Mouse (Mus musculus): ENCODE results near the gene Rapgefl1. TPM values are rescaled to one million over a fixed set of nuclear protein-coding genes. Genes with fewer than 3 reads are reported as not detected.

Gene Rapgefl1
- polyA plus RNA-seq, 1 experiment from 2014 or later, result 12.9 TPM

- Histone ChIP-seq H3K4me1 (replicated peaks; ENCODE audit: control insufficient read depth, insufficient read depth, low read length) (peaks cover 23% of the 10 kb centered on the region), H3K9ac (no peak overlapping the region), H3K27ac (no peak overlapping the region), H3K36me3 (replicated peaks; ENCODE audit: control insufficient read depth, insufficient read depth) (no peaks in the 10 kb centered on the region), H3K27me3 (ENCODE audit: control insufficient read depth, insufficient read depth, low read length) (no peaks in the 10 kb centered on the region), H3K4me2 (replicated peaks) (no peak overlapping the region), H3K9me3 (ENCODE audit: control insufficient read depth, low read length) (no peaks in the 10 kb centered on the region), H3K4me3 (replicated peaks; ENCODE audit: low read length) (no peak overlapping the region)
- ATAC-seq (ENCODE audit: low FRiP score) (no peak), DNase-seq (ENCODE audit: low spot score) (no peak)
- WGBS, result 5% methylated on average over 4 of the region's 4 CpGs
Measured at GRCm38 (mm10) chr11:98792081-98792480, 44.5 kb upstream of the Rapgefl1 start.

GRCm38 (mm10) chr11:98794469-98795014, 42.0 kb upstream of the Rapgefl1 start:
- WGBS, result under 1% methylated on average over 28 of the region's 30 CpGs
- H3K9ac ChIP-seq, result peak overlapping the region; percentile 97
- peaks cover 37% of the 10 kb centered on the region for H3K4me1 ChIP-seq (replicated peaks; ENCODE audit: control insufficient read depth, insufficient read depth, low read length)
- peak overlapping the region; percentile 99 for H3K27ac ChIP-seq
- H3K36me3 ChIP-seq (replicated peaks; ENCODE audit: control insufficient read depth, insufficient read depth), result peaks cover 10% of the 10 kb centered on the region
- H3K27me3 ChIP-seq (ENCODE audit: control insufficient read depth, insufficient read depth, low read length), result no peaks in the 10 kb centered on the region
- peak; percentile 65 for ATAC-seq (ENCODE audit: low FRiP score)
- peak overlapping the region; percentile 92 for H3K4me3 ChIP-seq (replicated peaks; ENCODE audit: low read length)
- peak; percentile 63 for DNase-seq (ENCODE audit: low spot score)
- no peaks in the 10 kb centered on the region for H3K9me3 ChIP-seq (ENCODE audit: control insufficient read depth, low read length)
- H3K4me2 ChIP-seq (replicated peaks), result peak overlapping the region; percentile 93

- H3K27ac ChIP-seq, result peak within 1 kb of the TSS; percentile 99
- peak within 1 kb of the TSS; percentile 92 for H3K4me3 ChIP-seq (replicated peaks; ENCODE audit: low read length)
- peak within 1 kb of the TSS; percentile 93 for H3K4me2 ChIP-seq (replicated peaks)
- peaks cover 33% of the 10 kb centered on the region for H3K4me1 ChIP-seq (replicated peaks; ENCODE audit: control insufficient read depth, insufficient read depth, low read length)
- DNase-seq (ENCODE audit: low spot score), result peak; percentile 88
- no peaks in the 10 kb centered on the region for H3K27me3 ChIP-seq (ENCODE audit: control insufficient read depth, insufficient read depth, low read length)
- H3K36me3 ChIP-seq (replicated peaks; ENCODE audit: control insufficient read depth, insufficient read depth), result peaks cover 16% of the 10 kb centered on the region
- under 1% methylated on average over 48 of the region's 89 CpGs for WGBS
- peak; percentile 69 for ATAC-seq (ENCODE audit: low FRiP score)
- H3K9me3 ChIP-seq (ENCODE audit: control insufficient read depth, low read length), result no peaks in the 10 kb centered on the region
- H3K9ac ChIP-seq, result peak within 1 kb of the TSS; percentile 97
Measured at GRCm38 (mm10) chr11:98795015-98795713, 41.4 kb upstream of the Rapgefl1 start, which contains the start of gene Msl1. Gene Msl1 (plus strand): TSS chr11:98795516.

- peak; percentile 39 for ATAC-seq (ENCODE audit: low FRiP score)
- Histone ChIP-seq H3K36me3 (replicated peaks; ENCODE audit: control insufficient read depth, insufficient read depth) (peaks cover 24% of the 10 kb centered on the region), H3K4me1 (replicated peaks; ENCODE audit: control insufficient read depth, insufficient read depth, low read length) (peaks cover 33% of the 10 kb centered on the region), H3K27me3 (ENCODE audit: control insufficient read depth, insufficient read depth, low read length) (no peaks in the 10 kb centered on the region), H3K4me2 (replicated peaks) (peak overlapping the region; percentile 93), H3K9me3 (ENCODE audit: control insufficient read depth, low read length) (no peaks in the 10 kb centered on the region), H3K4me3 (replicated peaks; ENCODE audit: low read length) (peak overlapping the region; percentile 92), H3K27ac (peak overlapping the region; percentile 99), H3K9ac (peak overlapping the region; percentile 97)
- no peak for DNase-seq (ENCODE audit: low spot score)
- WGBS, result under 1% methylated on average over 64 of the region's 74 CpGs
Measured at GRCm38 (mm10) chr11:98795714-98796514, 40.7 kb upstream of the Rapgefl1 start.

- Histone ChIP-seq H3K36me3 (replicated peaks; ENCODE audit: control insufficient read depth, insufficient read depth) (peaks cover 31% of the 10 kb centered on the region), H3K9me3 (ENCODE audit: control insufficient read depth, low read length) (no peaks in the 10 kb centered on the region), H3K27ac (peak overlapping the region; percentile 99), H3K9ac (peak overlapping the region; percentile 97), H3K27me3 (ENCODE audit: control insufficient read depth, insufficient read depth, low read length) (no peaks in the 10 kb centered on the region), H3K4me1 (replicated peaks; ENCODE audit: control insufficient read depth, insufficient read depth, low read length) (peaks cover 33% of the 10 kb centered on the region), H3K4me3 (replicated peaks; ENCODE audit: low read length) (peak overlapping the region; percentile 92), H3K4me2 (replicated peaks) (peak overlapping the region; percentile 93)
- DNase-seq (ENCODE audit: low spot score) (peak; percentile 80), ATAC-seq (ENCODE audit: low FRiP score) (peak; percentile 63; the same call in 1 of the 2 replicates)
- WGBS, result 4% methylated on average over 23 of the region's 23 CpGs
Measured at GRCm38 (mm10) chr11:98796515-98797216, 39.9 kb upstream of the Rapgefl1 start.

GRCm38 (mm10) chr11:98797306-98797705, 39.3 kb upstream of the Rapgefl1 start:
- Histone ChIP-seq H3K27ac (0 out of 2 replicates have a peak overlapping the region, but pooled peaks have one; percentile 99), H3K4me2 (replicated peaks) (peak overlapping the region; percentile 93), H3K27me3 (ENCODE audit: control insufficient read depth, insufficient read depth, low read length) (no peaks in the 10 kb centered on the region), H3K9me3 (ENCODE audit: control insufficient read depth, low read length) (no peaks in the 10 kb centered on the region), H3K4me1 (replicated peaks; ENCODE audit: control insufficient read depth, insufficient read depth, low read length) (peaks cover 33% of the 10 kb centered on the region), H3K9ac (peak overlapping the region; percentile 97), H3K36me3 (replicated peaks; ENCODE audit: control insufficient read depth, insufficient read depth) (peaks cover 38% of the 10 kb centered on the region), H3K4me3 (replicated peaks; ENCODE audit: low read length) (peak overlapping the region; percentile 92)
- ATAC-seq (ENCODE audit: low FRiP score), result no peak
- DNase-seq (ENCODE audit: low spot score), result no peak
- WGBS, result 18% methylated on average over 5 of the region's 5 CpGs

GRCm38 (mm10) chr11:98797909-98798308, 38.7 kb upstream of the Rapgefl1 start:
- Histone ChIP-seq H3K9ac (peak overlapping the region; percentile 97), H3K27ac (0 out of 2 replicates have a peak overlapping the region, but pooled peaks have one; percentile 22), H3K27me3 (ENCODE audit: control insufficient read depth, insufficient read depth, low read length) (no peaks in the 10 kb centered on the region), H3K9me3 (ENCODE audit: control insufficient read depth, low read length) (no peaks in the 10 kb centered on the region), H3K36me3 (replicated peaks; ENCODE audit: control insufficient read depth, insufficient read depth) (peaks cover 44% of the 10 kb centered on the region), H3K4me1 (replicated peaks; ENCODE audit: control insufficient read depth, insufficient read depth, low read length) (peaks cover 33% of the 10 kb centered on the region), H3K4me3 (replicated peaks; ENCODE audit: low read length) (peak overlapping the region; percentile 92), H3K4me2 (replicated peaks) (peak overlapping the region; percentile 93)
- WGBS, result 42% methylated on average over 4 of the region's 4 CpGs
- no peak for DNase-seq (ENCODE audit: low spot score)
- ATAC-seq (ENCODE audit: low FRiP score), result no peak

DNA sequence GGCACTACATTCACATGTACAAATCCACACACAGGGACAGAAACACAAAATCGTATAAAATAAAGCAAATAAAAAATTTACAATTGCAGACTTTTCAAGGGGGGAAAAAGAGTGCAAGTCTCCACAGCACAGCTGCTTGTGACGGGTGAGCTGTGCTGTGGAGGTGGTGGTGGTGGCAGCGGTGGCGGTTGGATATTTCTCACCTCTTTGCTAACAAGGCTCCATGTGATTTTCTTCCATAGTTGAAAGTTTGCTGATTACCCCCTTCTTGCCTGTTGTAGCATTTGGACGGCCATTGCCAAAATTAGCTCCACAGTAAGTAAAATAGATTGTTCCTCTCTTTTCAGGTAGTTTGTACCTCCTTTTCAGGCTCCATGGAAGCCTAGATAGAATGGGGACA, 32.0 kb upstream of the Rapgefl1 start, which contains the start of gene Casc3:
Gene Casc3, plus strand, starts transcription at position 301 of the 400 bp plus-strand sequence.
- no peaks in the 10 kb centered on the region for H3K27me3 ChIP-seq (ENCODE audit: control insufficient read depth, insufficient read depth, low read length)
- H3K9ac ChIP-seq, result no peak within 1 kb of the TSS
- peaks cover 91% of the 10 kb centered on the region for H3K36me3 ChIP-seq (replicated peaks; ENCODE audit: control insufficient read depth, insufficient read depth)
- H3K9me3 ChIP-seq (ENCODE audit: control insufficient read depth, low read length), result no peaks in the 10 kb centered on the region
- H3K4me1 ChIP-seq (replicated peaks; ENCODE audit: control insufficient read depth, insufficient read depth, low read length), result peaks cover 8% of the 10 kb centered on the region; the same call in 1 of the 2 replicates
- no peak within 1 kb of the TSS for H3K4me3 ChIP-seq (replicated peaks; ENCODE audit: low read length)
- H3K4me2 ChIP-seq (replicated peaks), result no peak within 1 kb of the TSS
- no peak for ATAC-seq (ENCODE audit: low FRiP score)
- H3K27ac ChIP-seq, result no peak within 1 kb of the TSS
- WGBS, result 93% methylated on average over 5 of the region's 5 CpGs
- no peak for DNase-seq (ENCODE audit: low spot score)

All from hindbrain, embryonic 14.5 days (tissue).